Mouse (Mus musculus) midbrain, embryonic 10.5 days (tissue): ENCODE results near the gene Tssk4. TPM values are rescaled to one million over a fixed set of nuclear protein-coding genes. Genes with fewer than 3 reads are reported as not detected.

Experiments used
- DNase-seq: peaks from one replicate; pipeline ENCODE4 v3.0.0-alpha.2; 2017; ENCODE audit warnings: low spot score
- H3K27ac ChIP-seq: fragments of 300-500 bp; sonication (generic); replicated peaks from 2 replicates; pipeline ENCODE4 v1.5.1; 2016; ENCODE audit warnings: mild to moderate bottlenecking
- H3K27me3 ChIP-seq: fragments of 300-500 bp; sonication (generic); 2 replicates; pipeline ENCODE4 v1.6.1; 2016; ENCODE audit warnings: low read depth, mild to moderate bottlenecking; ENCODE audit not compliant: poor library complexity, severe bottlenecking
- H3K36me3 ChIP-seq: fragments of 300-500 bp; sonication (generic); 2 replicates; pipeline ENCODE4 v1.6.1; 2016; ENCODE audit warnings: mild to moderate bottlenecking, moderate library complexity
- H3K4me1 ChIP-seq: fragments of 300-500 bp; sonication (generic); 2 replicates; pipeline ENCODE4 v1.6.1; 2016
- H3K4me3 ChIP-seq: fragments of 300-500 bp; sonication (generic); 2 replicates; pipeline ENCODE4 v1.5.1; 2016; ENCODE audit warnings: mild to moderate bottlenecking, moderate library complexity
- H3K9me3 ChIP-seq: fragments of 300-500 bp; sonication (generic); replicated peaks from 2 replicates; pipeline ENCODE4 v1.6.1; 2016; ENCODE audit warnings: mild to moderate bottlenecking
- WGBS: fragments of 180-500 bp; shearing (Covaris S2); methylation state at CpG from one replicate; pipeline ENCODE4 v1.1.7; 2016; 5-methylcytosine and 5-hydroxymethylcytosine counted together
- polyA plus RNA-seq: library from polyadenylated mRNA; unstranded; fragments of >200 nt; fragmentation: Nextera tagmentation; extraction: Ambion mirVana; gene quantifications from 2 replicates; pipeline ENCODE4 v1.2.1, GENCODE M21; 2016

Gene Tssk4
- polyA plus RNA-seq, 1 experiment from 2014 or later: 0.79 TPM

GRCm38 (mm10) chr14:55658011-55658410 is 8.0 kb downstream of the Tssk4 start:
- no peaks in the 10 kb centered on the region for H3K27me3 ChIP-seq
- H3K4me3 ChIP-seq: no peak overlapping the region; the same call in 1 of the 2 replicates
- 93% methylated on average over 5 of the region's 5 CpGs for WGBS
- H3K9me3 ChIP-seq: no peaks in the 10 kb centered on the region
- no peak overlapping the region for H3K27ac ChIP-seq
- H3K4me1 ChIP-seq: peaks cover 16% of the 10 kb centered on the region
- peaks cover 39% of the 10 kb centered on the region for H3K36me3 ChIP-seq
- DNase-seq: no peak

GRCm38 (mm10) chr14:55659960-55660573 is 10.1 kb downstream of the Tssk4 start, which contains the start of gene Mdp1:
TSS of gene Mdp1 (minus strand) at chr14:55660508.
- WGBS: under 1% methylated on average over 39 of the region's 39 CpGs

GRCm38 (mm10) chr14:55660636-55661035 is 10.7 kb downstream of the Tssk4 start:
- no peak for DNase-seq
- H3K9me3 ChIP-seq: no peaks in the 10 kb centered on the region
- H3K4me1 ChIP-seq: peaks cover 16% of the 10 kb centered on the region
- peak overlapping the region; percentile 80 for H3K4me3 ChIP-seq
- no peaks in the 10 kb centered on the region for H3K27me3 ChIP-seq
- H3K36me3 ChIP-seq: peaks cover 52% of the 10 kb centered on the region
- peak overlapping the region; percentile 89; the same call in 1 of the 2 replicates for H3K27ac ChIP-seq
- 42% methylated on average over 2 of the region's 2 CpGs for WGBS

More at GRCm38 (mm10) chr14:55659960-55660573, 10.1 kb downstream of the Tssk4 start, which contains the start of gene Mdp1:
- peaks cover 16% of the 10 kb centered on the region for H3K4me1 ChIP-seq
- peak; percentile 80 for DNase-seq
- H3K4me3 ChIP-seq: peak within 1 kb of the TSS; percentile 80
- no peaks in the 10 kb centered on the region for H3K27me3 ChIP-seq
- H3K27ac ChIP-seq: peak within 1 kb of the TSS; percentile 89
- H3K36me3 ChIP-seq: peaks cover 50% of the 10 kb centered on the region
- H3K9me3 ChIP-seq: no peaks in the 10 kb centered on the region

DNA sequence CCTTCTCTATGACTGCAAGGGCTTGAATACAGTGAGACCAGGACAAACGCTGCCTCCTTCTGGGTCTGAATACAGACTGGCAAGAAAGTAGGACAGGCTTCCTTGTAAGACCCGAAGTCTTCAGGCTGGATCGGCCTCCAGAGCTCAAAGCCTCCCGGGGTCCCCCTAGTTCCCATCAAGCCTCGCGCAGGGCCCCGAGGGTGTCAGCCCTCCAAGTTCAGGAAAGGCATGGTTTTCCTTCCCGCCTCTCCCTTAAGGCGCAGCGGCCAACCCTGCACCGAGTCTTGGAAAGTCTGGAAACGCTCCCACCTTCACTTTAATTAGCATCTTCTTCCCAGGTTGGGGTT is 21.5 kb downstream of the Tssk4 start:
- no peak for DNase-seq
- no peaks in the 10 kb centered on the region for H3K27me3 ChIP-seq

GRCm38 (mm10) chr14:55671833-55672740 is 22.1 kb downstream of the Tssk4 start, which contains the start of the genes Gmpr2 and Nedd8:
TSS of gene Gmpr2 (plus strand) at chr14:55671941.
TSS of gene Nedd8 (minus strand) at chr14:55672124.
- H3K9me3 ChIP-seq: no peaks in the 10 kb centered on the region
- H3K4me1 ChIP-seq: peaks cover 28% of the 10 kb centered on the region
- peak; percentile 92 for DNase-seq
- H3K36me3 ChIP-seq: peaks cover 39% of the 10 kb centered on the region
- peak within 1 kb of the TSS; percentile 82 for H3K4me3 ChIP-seq
- no peaks in the 10 kb centered on the region for H3K27me3 ChIP-seq
- H3K27ac ChIP-seq: peak within 1 kb of the TSS; percentile 96
- WGBS: under 1% methylated on average over 38 of the region's 38 CpGs

More for the DNA sequence above, 21.5 kb downstream of the Tssk4 start:
- Histone ChIP-seq H3K9me3 (no peaks in the 10 kb centered on the region), H3K4me3 (peak overlapping the region; percentile 82), H3K27ac (peak overlapping the region; percentile 96), H3K36me3 (peaks cover 38% of the 10 kb centered on the region), H3K4me1 (peaks cover 28% of the 10 kb centered on the region)
- WGBS: under 1% methylated on average over 12 of the region's 12 CpGs

- H3K4me1 ChIP-seq: peaks cover 28% of the 10 kb centered on the region
- H3K9me3 ChIP-seq: no peaks in the 10 kb centered on the region
- no peak for DNase-seq
- H3K4me3 ChIP-seq: peak overlapping the region; percentile 82
- H3K27ac ChIP-seq: peak overlapping the region; percentile 96
- 82% methylated on average over 7 of the region's 7 CpGs for WGBS
- peaks cover 45% of the 10 kb centered on the region for H3K36me3 ChIP-seq
- no peaks in the 10 kb centered on the region for H3K27me3 ChIP-seq
These were observed 22.7 kb downstream of the Tssk4 start for GRCm38 (mm10) chr14:55672741-55673060.

DNA sequence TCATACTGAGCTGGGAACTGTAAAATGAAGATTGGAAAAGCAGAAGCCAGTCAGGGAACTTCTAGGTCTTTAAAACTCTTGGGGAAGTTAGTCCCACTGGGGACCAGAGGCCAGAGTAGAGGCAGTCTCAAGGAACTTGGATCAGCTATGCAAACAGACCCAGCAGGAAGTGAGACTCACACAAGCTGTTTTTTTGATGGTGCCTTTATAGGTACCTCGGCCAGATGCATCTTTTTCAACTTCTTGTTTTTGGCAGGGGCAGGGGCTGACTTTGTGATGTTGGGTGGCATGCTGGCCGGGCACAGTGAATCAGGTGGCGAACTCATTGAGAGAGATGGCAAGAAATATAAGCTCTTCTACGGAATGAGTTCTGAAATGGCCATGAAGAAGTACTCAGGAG is 27.6 kb downstream of the Tssk4 start:
- no peak overlapping the region for H3K4me3 ChIP-seq
- no peaks in the 10 kb centered on the region for H3K9me3 ChIP-seq
- DNase-seq: no peak
- peaks cover 56% of the 10 kb centered on the region for H3K36me3 ChIP-seq
- WGBS: 84% methylated on average over 4 of the region's 4 CpGs
- H3K27ac ChIP-seq: no peak overlapping the region
- H3K27me3 ChIP-seq: no peaks in the 10 kb centered on the region
- H3K4me1 ChIP-seq: peaks cover 24% of the 10 kb centered on the region

GRCm38 (mm10) chr14:55681160-55682117 is 31.5 kb downstream of the Tssk4 start, which contains the start of gene Tinf2:
TSS of gene Tinf2 (minus strand) at chr14:55681820.
- Histone ChIP-seq H3K27ac (peak within 1 kb of the TSS; percentile 93), H3K27me3 (no peaks in the 10 kb centered on the region), H3K4me1 (peaks cover 16% of the 10 kb centered on the region), H3K9me3 (no peaks in the 10 kb centered on the region), H3K4me3 (peak within 1 kb of the TSS; percentile 91), H3K36me3 (peaks cover 41% of the 10 kb centered on the region)
- peak; percentile 94 for DNase-seq
- WGBS: under 1% methylated on average over 66 of the region's 66 CpGs

DNA sequence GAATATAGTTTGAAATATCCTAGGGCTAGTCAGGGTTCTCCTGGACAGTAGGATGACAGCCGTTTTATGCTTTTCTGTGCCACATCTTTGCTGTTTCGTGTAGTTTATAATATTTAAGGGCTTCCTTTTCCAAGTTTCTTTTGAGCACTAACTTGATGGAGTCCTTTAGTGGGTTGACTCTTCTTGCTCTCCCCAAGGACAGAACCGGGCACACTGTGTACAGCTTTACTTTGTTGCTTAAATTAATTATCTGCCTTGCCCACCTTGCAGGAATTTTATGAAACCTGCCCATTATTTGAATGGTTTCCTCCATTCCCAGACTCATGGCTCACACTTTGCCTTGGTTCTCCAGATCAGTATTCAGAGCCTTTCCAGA is 32.1 kb downstream of the Tssk4 start:
- H3K36me3 ChIP-seq: peaks cover 34% of the 10 kb centered on the region
- peak overlapping the region; percentile 91 for H3K4me3 ChIP-seq
- 15% methylated on average over 3 of the region's 3 CpGs for WGBS
- no peaks in the 10 kb centered on the region for H3K27me3 ChIP-seq
- DNase-seq: no peak
- H3K4me1 ChIP-seq: peaks cover 16% of the 10 kb centered on the region
- H3K27ac ChIP-seq: peak overlapping the region; percentile 93
- no peaks in the 10 kb centered on the region for H3K9me3 ChIP-seq

DNA sequence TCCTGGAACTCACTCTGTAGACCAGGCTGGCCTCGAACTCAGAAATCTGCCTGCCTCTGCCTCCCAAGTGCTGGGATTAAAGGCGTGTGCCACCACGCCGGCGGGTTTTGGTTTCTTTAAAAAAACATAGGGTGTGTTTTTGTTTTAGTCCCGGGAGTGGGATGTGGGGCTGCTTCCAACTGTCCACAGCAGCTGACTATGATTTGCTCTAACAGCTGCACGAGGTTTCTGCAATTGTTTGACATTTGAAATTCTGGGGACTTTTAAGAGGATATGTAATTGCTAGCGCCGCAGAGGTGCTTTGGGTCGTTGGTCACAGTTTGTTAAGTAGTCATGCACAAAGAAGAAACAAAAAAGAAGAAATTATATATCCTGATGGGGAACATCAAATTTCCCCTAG is 39.4 kb downstream of the Tssk4 start:
- H3K9me3 ChIP-seq: no peaks in the 10 kb centered on the region
- WGBS: 86% methylated on average over 10 of the region's 10 CpGs
- H3K4me3 ChIP-seq: no peak overlapping the region
- no peak overlapping the region for H3K27ac ChIP-seq
- no peaks in the 10 kb centered on the region for H3K27me3 ChIP-seq
- DNase-seq: no peak
- H3K4me1 ChIP-seq: no peaks in the 10 kb centered on the region
- no peaks in the 10 kb centered on the region for H3K36me3 ChIP-seq

DNA sequence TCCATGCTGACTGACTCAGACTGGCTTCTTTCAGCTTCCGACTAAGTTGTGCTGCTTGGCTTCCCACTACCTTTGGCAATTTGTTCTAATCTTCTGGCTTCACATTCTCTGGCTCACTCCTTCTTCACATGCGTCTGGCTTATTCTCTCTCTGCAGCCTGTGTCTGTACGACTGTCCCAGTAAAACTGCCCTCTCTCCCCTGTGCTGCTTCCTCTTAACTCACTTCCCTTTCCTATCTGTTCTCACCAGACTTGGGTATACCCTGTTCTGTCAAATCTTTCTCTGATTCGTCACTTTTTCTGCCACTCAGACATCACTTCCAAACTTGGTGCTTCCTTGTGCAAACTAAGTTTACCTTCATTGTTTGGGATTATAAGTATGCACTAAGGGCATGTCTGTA is 47.2 kb downstream of the Tssk4 start:
- Histone ChIP-seq H3K27ac (no peak overlapping the region), H3K4me3 (no peak overlapping the region), H3K4me1 (no peaks in the 10 kb centered on the region), H3K36me3 (no peaks in the 10 kb centered on the region), H3K27me3 (no peaks in the 10 kb centered on the region), H3K9me3 (no peaks in the 10 kb centered on the region)
- no peak for DNase-seq
- 89% methylated on average over 4 of the region's 4 CpGs for WGBS

- Histone ChIP-seq H3K27ac (no peak overlapping the region), H3K4me3 (no peak overlapping the region), H3K36me3 (no peaks in the 10 kb centered on the region), H3K9me3 (no peaks in the 10 kb centered on the region), H3K4me1 (no peaks in the 10 kb centered on the region), H3K27me3 (no peaks in the 10 kb centered on the region)
- 59% methylated on average over 9 of the region's 9 CpGs for WGBS
- DNase-seq: no peak
These were observed 51.1 kb downstream of the Tssk4 start for GRCm38 (mm10) chr14:55701131-55701530.
